Mouse (Mus musculus): ENCODE measurements at regions not wholly inside any gene's neighbourhood (a gene's known extent, or its start where the extent isn't known, plus 50 kb on each side); places are given as distances from the start of the nearest gene placed in this dataset.
A peak's percentile ranks its signal among the peaks of the same experiment; 100 is the strongest.
"Not testable (repeated sequence)": the region's sequence is repeated elsewhere in the genome, so short reads cannot be mapped to it uniquely, and the experiment has no call there.

GRCm38 (mm10) chr10:84201785-84202184, 238.6 kb downstream of the Nuak1 start:
- no peak for DNase-seq

GRCm38 (mm10) chr10:84212096-84212785, 228.2 kb downstream of the Nuak1 start:
- DNase-seq: no peak

- DNase-seq: no peak
These were observed 225.6 kb downstream of the Nuak1 start for GRCm38 (mm10) chr10:84214812-84215211.

- no peak for DNase-seq
These were observed 211.0 kb downstream of the Nuak1 start for GRCm38 (mm10) chr10:84229224-84229921.

- DNase-seq: no peak
These were observed 210.2 kb downstream of the Nuak1 start for GRCm38 (mm10) chr10:84230011-84230781.

- DNase-seq: no peak
These were observed 205.4 kb downstream of the Nuak1 start for GRCm38 (mm10) chr10:84235006-84235405.

GRCm38 (mm10) chr10:84236236-84236635, 204.2 kb downstream of the Nuak1 start:
- no peak for DNase-seq

- no peak for DNase-seq
These were observed 202.0 kb downstream of the Nuak1 start for GRCm38 (mm10) chr10:84238279-84238963.

- DNase-seq: no peak
These were observed 197.1 kb downstream of the Nuak1 start for GRCm38 (mm10) chr10:84243283-84243682.

GRCm38 (mm10) chr10:84249346-84249745, 191.1 kb downstream of the Nuak1 start:
- no peak for DNase-seq

GRCm38 (mm10) chr10:84260931-84261650, 179.3 kb downstream of the Nuak1 start:
- DNase-seq: no peak

- no peak for DNase-seq
These were observed 177.5 kb downstream of the Nuak1 start for GRCm38 (mm10) chr10:84262943-84263342.

GRCm38 (mm10) chr10:84285832-84286506, 154.4 kb downstream of the Nuak1 start:
- peak; percentile 1 to 8 for DNase-seq

GRCm38 (mm10) chr10:84294422-84294821, 146.0 kb downstream of the Nuak1 start:
- DNase-seq: no peak

GRCm38 (mm10) chr10:84296168-84296567, 144.2 kb downstream of the Nuak1 start:
- no peak for DNase-seq

- DNase-seq: no peak
These were observed 138.8 kb downstream of the Nuak1 start for GRCm38 (mm10) chr10:84301561-84301960.

- DNase-seq: no peak
These were observed 137.4 kb downstream of the Nuak1 start for GRCm38 (mm10) chr10:84302821-84303520.

GRCm38 (mm10) chr10:84308746-84309145, 131.7 kb downstream of the Nuak1 start:
- DNase-seq: not testable (repeated sequence)

GRCm38 (mm10) chr10:84310653-84311052, 129.7 kb downstream of the Nuak1 start:
- DNase-seq: no peak

GRCm38 (mm10) chr10:84312656-84313055, 127.7 kb downstream of the Nuak1 start:
- DNase-seq: no peak

GRCm38 (mm10) chr10:84316857-84317256, 123.5 kb downstream of the Nuak1 start:
- DNase-seq: no peak
